Mouse (Mus musculus): ENCODE results near the gene Ssxb9.
"Not testable (repeated sequence)": the region's sequence is repeated elsewhere in the genome, so short reads cannot be mapped to it uniquely, and the experiment has no call there.

The Ssxb9 gene

GRCm38 (mm10) chrX:8366678-8367077 lies at the start of gene Ssxb9:
Gene Ssxb9, plus strand, starts transcription at chrX:8366978.
- not testable (repeated sequence) for DNase-seq

- DNase-seq = no peak
These were observed 39.7 kb upstream of the Ssxb9 start, which contains the start of gene Ssxb10 for GRCm38 (mm10) chrX:8327124-8327523. Gene Ssxb10, plus strand, starts transcription at chrX:8327424.

DNA sequence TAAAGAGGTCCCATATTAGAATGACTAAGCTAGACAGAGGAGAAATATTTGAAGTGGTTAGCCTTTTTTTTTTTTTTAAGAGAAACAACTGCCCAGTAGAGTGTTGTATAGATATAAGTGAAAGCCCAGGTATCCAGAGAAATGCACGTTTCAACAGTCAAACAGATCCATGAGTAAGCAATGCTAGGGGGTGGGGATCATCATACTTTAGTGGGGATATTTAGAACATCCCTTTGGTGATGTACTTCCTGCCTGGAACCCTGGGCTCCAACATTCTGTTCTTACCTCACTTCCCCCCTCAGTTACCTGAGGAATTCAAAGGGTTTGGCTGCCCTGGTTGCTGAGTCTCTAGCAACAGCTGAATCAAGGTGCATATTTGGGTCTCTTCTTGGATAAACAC lies 46.2 kb downstream of the Ssxb9 start, which contains the start of gene Ssxb1:
Ssxb1 (plus strand) TSS at position 301 of the 400 bp plus-strand sequence.
- DNase-seq = not testable (repeated sequence)

Data from lung, postnatal 14 days (tissue).